Mouse (Mus musculus) cerebellum, adult 9-11 months (tissue): ENCODE measurements around the gene 1700069L16Rik.

Experiments used
- DNase-seq: peaks from one replicate; pipeline ENCODE4 v3.0.0; 2022

1700069L16Rik gene

DNA sequence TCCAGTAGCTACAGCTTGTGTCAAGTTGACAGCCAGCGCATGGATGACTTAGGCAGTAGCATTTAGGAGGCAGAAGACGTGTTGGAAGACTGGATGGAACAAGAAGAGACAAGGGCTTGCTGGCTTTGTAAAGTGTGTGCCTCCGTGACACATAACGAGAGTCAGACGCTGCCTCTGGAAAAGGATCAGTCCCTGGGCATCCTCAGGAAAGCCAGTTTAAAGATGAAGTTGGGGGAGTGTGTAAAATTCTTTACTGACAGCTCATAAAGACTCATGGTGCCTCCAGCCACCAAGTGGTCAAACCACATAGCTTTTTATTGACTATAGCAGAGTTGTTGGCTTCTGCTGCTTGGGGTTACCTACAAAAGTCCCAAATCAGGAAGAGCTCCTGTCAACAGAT is 39.1 kb downstream of the 1700069L16Rik start:
- DNase-seq, result no peak

DNA sequence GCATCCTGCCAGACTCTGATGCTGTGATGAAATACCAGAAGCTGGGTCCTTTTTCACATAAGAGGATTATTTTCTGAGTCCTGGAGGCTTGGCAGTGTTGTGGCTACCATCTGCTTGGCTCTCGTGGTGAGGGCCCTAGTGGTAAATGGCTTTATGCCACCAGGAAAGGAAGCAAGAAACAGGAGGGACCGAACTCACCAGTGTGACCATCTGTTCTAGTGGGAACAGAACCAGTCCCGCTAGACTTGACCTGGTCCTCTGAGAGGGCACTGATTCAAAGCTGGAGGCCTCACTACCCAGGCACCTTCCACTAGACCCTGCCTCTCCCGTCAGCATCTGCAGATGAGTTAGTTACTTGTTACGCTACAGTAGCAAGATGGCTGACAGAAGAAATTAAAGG is 41.3 kb downstream of the 1700069L16Rik start:
- DNase-seq, result peak; percentile 96

DNA sequence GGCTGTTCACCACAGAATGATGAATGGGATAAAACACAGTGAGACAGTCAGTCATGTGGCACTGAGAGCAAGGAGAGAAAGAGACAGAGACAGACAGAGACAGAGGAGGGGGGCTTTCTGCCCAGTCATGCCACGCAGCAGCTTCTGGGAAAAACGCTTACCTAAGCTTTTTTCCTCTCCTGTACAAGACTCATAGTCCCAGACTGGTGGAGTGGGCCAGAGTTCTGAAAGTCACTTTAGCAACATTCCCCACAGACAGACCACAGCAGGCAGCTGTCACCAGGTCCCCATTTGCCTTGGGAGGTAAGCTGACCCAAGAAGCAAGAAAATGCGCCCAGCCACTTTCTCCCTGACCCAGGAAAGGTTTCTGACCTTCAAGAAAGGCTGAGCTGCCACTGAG is 42.1 kb downstream of the 1700069L16Rik start:
- DNase-seq, result no peak

GRCm38 (mm10) chr5:113681219-113681618 is 43.4 kb downstream of the 1700069L16Rik start:
- DNase-seq, result peak; percentile 63

- no peak for DNase-seq
These were observed 45.1 kb downstream of the 1700069L16Rik start for GRCm38 (mm10) chr5:113679509-113679908.

GRCm38 (mm10) chr5:113678743-113679452 is 45.7 kb downstream of the 1700069L16Rik start:
- peak; percentile 99 for DNase-seq

DNA sequence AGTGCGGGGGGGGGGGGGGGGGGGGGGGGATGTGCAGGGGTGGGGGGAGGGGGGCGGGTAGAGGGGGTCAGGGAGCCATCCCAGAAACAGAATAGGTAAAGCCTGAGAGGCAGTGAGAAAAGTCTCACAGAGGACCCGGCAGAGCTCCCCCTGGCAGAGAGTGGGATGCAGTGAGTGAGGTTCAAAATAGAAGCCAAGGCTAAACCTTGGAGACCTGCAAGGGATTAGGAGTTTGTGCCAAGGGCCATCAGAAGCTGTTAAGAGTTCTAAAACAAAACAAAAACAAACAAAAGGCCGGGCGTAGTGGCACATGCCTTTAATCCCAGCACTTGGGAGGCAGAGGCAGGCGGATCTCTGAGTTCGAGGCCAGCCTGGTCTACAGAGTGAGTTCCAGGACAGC is 47.0 kb downstream of the 1700069L16Rik start:
- DNase-seq, result peak; percentile 59

- peak; percentile 69 for DNase-seq
These were observed 49.7 kb downstream of the 1700069L16Rik start for GRCm38 (mm10) chr5:113674851-113675250.

DNA sequence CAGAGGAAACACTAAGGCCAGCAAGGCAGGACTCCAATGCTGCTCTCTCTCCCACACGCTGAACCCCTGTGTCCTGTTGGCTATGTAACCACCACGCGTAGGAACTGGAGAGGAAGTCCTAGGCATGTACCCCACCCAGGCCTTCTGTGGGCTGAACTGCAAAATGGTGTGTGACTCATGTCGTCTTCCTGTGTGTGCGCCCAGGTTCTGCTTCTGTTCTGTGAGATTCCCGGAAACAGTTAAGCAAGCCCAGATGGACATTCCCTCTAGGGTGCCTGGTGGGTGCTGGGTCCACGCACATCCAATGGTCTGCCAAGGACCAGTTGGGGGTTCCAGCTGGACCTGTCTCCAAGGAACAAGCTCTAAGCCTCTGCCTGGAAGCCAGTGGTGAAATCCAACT is 52.1 kb downstream of the 1700069L16Rik start:
- DNase-seq, result no peak

GRCm38 (mm10) chr5:113670597-113670996 is 54.0 kb downstream of the 1700069L16Rik start:
- DNase-seq, result no peak

- DNase-seq, result no peak
These were observed 54.5 kb downstream of the 1700069L16Rik start for GRCm38 (mm10) chr5:113670110-113670509.

- DNase-seq, result no peak
These were observed 59.9 kb downstream of the 1700069L16Rik start for GRCm38 (mm10) chr5:113664629-113665195.

DNA sequence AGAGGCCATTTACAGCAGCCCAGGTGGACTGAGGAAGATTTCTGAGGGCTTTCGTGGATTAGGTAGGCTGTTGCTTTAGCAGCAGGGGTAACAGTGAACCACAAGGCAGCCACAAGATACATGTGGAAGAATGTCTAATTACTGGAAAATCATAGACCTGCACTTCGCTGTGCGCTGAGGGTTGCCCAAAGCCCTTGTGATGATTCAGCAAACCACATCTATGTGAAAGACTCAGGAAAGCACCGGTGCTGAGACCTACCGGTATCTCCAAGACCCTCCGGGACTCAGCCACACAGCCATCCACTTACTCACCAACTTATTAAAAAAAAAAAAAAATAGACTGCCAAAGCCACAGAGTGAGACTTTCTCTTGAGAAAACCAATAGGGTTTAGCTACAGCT is 60.4 kb downstream of the 1700069L16Rik start:
- no peak for DNase-seq

- DNase-seq, result no peak
These were observed 63.7 kb downstream of the 1700069L16Rik start for GRCm38 (mm10) chr5:113660872-113661271.

DNA sequence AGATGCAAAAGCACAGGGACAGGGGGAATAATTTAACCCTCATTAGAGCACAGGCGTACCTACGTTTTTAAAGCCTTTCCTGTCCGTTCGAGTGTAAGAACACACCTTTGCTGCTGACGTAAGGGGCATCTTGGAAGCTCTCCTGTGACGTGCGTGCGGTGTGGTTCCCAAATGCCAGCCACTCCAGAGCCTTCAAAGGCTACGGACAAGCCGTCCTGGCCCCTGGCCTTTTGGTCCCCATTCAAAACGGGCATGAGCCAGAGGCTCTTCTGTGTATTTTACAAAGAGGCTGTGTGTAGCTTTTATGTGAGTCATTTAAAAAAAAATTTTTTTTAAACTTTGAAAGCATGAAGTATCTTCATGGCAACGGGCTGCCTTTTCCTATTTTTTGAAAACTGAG is 69.8 kb downstream of the 1700069L16Rik start:
- DNase-seq, result no peak

GRCm38 (mm10) chr5:113654206-113654605 is 70.4 kb downstream of the 1700069L16Rik start:
- DNase-seq, result no peak

DNA sequence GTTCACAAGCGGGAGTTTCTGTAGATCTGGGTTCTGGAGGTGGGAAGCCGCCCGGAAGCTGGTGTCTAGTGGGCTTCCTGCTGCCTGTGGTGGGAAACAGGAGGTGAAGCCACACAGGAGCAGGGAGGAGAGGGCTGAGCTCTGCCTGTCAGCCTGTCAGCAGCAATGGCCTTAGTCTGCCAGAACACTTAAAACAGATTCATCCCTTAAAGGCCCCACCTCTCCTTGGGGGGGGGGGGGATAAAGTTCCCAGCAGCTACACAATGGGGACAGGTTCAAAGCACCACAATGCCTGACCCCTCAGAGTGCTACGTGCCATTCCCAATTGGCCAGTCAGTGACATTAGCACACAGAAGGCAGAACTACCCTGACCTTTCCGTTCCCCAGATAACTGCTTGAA is 72.4 kb downstream of the 1700069L16Rik start:
- DNase-seq, result no peak

DNA sequence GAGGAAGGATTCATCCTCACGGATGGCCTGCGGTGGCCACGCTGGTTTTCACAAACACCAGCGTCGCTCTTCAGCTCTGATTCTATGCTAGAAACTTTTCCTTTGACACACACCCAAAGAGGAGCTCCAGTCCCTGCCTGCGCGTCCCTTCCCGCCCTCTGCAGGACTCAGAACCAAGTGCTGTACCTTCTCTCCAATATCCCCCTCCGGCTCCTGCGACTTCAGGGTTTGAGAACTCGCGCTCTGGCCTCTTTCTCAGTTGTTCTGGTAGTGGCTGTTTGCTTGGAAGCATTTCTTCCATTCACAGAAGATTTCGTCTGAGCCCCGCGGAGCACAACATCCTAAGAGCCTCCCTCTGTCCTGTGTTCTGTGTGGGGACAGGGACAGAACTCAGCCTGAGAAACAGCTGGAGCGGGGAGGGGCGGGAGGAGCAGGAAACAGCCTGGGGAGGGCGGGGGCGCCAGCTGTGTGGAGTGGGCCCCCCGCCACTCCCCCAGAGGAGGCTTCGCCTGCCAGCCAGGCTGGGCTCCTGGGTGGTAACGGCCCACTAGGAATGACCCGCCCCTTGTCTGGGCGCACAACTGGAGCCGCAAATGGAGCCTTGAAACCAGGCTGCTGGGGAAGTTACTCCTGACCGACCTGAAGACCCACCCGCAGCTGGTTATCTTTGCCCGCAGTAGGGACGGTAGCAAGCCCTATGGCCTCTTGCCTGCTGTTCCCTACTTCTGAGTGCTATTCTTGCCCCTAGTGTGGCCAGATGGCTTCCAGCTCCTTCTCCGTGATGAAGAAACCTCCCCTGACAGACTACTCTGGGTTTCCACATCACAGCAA is 74.3 kb downstream of the 1700069L16Rik start, which contains the start of gene Cmklr1:
Gene Cmklr1 (minus strand): TSS at position 392 of the 831 bp plus-strand sequence.
- no peak for DNase-seq

- no peak for DNase-seq
These were observed 75.8 kb downstream of the 1700069L16Rik start for GRCm38 (mm10) chr5:113648647-113649211.

GRCm38 (mm10) chr5:113647141-113647540 is 77.4 kb downstream of the 1700069L16Rik start:
- DNase-seq, result no peak

DNA sequence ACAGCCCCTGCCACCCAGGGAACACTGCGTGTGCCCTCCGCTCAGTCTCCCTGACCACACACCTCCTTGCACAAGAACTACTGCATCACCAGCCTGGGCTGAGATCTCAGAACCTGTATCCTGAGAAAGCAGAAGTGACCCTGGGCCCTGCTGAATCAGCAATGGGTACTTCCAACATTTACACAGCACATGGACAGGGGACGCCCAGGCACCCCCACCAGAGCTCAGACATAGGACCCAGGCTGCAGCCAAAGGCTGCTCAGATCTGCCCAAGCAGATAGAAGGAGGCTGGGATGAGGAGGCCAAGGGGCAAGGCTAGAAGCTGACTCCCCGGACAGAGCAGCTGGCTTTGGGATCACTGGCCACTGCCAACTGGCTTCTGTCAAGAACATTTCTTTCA is 80.1 kb downstream of the 1700069L16Rik start:
- DNase-seq, result no peak

- peak; percentile 89 for DNase-seq
These were observed 81.3 kb downstream of the 1700069L16Rik start for GRCm38 (mm10) chr5:113643107-113643848.
